Mouse (Mus musculus): Measurements from ENCODE around the gene Pkhd1.
"Not testable (repeated sequence)": the region's sequence is repeated elsewhere in the genome, so short reads cannot be mapped to it uniquely, and the experiment has no call there.

Pkhd1 gene

DNA sequence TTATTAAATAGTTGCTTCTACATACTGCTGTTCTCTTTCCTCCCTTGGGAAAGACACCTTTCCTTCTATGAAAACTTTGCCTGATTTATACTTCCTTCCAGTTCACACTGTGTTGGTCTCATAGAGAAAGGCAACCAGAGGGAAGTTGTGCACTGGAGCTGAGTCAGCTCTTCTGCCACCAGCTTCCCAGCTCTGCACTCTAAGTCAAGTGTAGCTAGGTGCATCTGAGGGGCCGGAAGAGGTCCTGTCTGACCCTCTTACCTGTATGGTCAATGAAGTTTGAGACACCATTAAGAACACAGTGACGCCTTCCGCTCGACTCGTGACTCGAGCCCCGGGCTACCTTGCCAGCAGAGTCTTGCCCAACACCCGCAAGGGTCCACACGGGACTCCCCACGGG lies 131.8 kb downstream of the Pkhd1 start:
- DNase-seq (ENCODE audit: low spot score in 2 of 2): no peak

DNA sequence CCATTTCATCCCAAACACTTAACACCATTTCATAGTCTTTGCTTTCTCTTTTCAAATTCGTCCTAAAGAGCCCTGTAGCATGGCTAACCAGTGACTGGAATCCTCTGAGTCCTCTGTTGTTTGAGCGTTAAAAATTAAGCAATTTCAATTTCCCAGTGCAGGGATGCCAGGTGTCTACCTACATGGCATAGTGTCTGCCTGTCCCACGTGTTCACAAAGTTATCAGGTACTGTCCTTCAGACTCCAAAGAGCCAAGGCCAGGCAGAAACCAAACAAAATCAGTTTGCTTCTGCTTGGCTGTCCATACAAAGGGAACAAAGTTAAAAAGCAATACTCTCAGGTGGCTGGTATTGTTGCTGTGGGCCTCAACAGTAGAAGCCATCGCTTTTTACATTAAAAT lies 136.0 kb downstream of the Pkhd1 start:
- no peak for DNase-seq (ENCODE audit: low spot score in 2 of 2)

DNA sequence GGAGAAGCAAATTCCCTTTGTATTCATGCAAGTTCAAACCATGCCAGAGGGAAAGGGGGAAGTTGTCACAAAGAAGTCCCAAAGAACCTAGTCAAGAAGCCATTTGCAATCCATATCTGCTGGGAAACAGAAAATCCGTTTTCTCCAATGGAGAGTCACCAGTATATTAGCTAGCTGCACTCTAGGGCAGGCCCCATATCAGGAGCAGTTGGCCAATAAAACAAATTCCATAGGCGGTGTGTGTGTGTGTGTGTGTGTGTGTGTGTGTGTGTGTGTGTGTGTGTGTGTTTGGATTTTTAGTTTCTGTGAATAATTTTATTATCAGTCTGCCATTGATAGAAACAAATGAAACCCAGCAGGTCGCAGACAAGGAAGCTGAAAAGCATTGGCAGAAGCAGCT lies 139.2 kb downstream of the Pkhd1 start:
- DNase-seq (ENCODE audit: low spot score in 2 of 2): no peak

DNA sequence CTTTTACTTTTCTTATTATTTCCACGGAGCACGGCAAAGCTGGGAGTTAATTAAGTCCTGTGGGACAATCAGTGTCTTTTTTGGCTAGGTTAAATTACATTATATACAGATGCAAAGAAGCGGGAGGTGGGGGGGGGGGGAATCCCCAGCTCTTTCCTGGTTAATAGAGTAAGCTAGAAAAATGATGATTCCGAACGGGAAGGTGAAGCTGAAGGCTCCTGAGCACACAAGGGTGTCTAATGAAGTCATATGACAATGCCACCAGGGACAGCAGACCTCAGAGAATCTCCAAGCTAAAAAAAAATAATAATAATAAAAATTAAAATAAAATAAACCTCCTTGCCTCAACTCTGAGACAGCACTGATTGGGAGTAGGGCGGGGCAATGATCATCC lies 139.6 kb downstream of the Pkhd1 start:
- DNase-seq (ENCODE audit: low spot score in 2 of 2): no peak

DNA sequence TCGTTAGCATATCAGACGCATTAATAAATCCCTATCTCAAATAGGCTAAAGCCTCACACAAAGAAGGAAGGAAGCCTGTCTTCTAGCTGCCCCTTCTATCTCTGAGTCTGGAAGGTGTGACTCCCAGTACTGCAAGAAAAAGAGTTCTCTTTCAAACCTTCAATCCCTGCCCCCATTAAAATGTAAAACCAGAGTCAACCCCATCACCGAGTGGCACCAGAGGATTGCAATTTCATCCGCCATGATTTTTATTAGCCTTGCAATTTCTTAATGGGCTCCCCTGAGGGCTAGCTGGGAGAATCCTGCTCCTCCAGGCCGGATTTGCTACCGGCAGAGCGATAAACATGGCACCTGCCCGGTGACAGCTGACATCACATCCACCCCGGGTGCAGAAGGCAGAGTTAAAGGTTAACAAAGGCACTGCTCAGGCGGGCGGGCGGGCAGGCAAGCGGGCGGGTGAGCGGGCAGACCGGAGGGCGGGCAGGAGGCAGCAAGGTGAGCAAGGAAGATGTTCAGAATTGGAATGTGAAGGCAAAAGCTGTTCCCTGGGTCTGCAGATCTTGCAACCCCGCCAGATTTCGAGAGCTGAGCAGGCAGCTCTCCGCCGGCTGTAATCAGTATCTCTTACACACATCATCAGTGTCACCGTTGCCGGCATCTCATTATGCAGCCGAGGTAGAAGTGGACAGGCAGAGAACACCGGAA lies 140.2 kb downstream of the Pkhd1 start:
- no peak for DNase-seq (ENCODE audit: low spot score in 2 of 2)

DNA sequence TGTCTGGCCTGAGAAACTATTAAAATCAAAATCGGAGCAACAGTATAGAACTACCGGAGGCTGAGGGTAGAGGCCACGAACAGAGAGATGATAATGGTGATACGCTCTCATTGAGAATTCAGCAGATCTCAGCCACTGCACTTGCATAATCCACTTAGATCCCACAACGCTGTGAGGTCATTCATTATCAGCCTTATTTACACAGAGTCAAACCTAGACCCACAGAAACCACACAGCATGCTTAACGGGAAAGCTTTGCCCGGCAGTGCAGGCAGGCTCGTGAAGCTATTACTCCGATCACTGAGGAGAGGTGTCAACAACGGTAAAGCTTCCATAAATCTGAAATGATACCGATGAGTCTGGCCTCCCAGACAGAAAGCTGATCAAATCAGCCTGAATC lies 147.1 kb downstream of the Pkhd1 start:
- no peak for DNase-seq (ENCODE audit: low spot score in 2 of 2)

DNA sequence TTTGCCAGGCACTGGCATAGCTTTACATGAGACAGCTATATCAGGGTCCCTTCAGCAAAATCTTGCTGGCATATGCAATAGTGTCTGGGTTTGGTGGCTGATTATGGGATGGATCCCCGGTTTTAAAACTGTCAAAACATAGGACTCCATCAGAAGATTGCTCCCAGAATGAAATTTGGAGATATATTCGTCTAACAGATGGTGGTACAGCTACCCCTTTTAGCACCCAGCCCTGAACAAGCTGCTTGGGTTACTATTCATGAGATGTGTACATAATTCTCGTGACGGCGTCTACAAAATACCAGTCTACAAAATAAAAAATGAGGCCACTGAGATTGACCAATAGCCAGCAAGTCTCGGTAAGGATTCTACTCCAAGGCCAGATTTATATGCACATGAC lies 147.5 kb downstream of the Pkhd1 start:
- DNase-seq (ENCODE audit: low spot score in 2 of 2): no peak

DNA sequence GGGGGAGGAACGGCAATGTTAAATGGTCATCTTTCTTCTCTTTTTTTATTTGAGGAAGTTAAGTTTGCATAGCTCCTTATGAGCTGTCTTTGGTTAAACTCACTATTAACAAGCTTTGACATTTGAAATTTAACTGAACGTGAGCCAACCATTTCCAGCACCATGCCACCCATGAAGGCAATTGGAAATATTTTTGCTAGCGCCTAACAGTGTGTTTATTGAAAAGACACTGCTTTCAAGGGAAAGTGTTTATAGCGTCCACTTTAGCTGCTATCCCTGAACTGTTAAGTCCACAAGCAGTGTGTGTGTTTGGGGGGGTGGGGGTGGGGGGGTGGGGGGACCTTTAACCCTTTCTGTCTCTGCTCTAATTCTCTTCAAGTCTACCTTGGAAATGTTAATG lies 151.4 kb downstream of the Pkhd1 start:
- no peak for DNase-seq (ENCODE audit: low spot score in 2 of 2)

DNA sequence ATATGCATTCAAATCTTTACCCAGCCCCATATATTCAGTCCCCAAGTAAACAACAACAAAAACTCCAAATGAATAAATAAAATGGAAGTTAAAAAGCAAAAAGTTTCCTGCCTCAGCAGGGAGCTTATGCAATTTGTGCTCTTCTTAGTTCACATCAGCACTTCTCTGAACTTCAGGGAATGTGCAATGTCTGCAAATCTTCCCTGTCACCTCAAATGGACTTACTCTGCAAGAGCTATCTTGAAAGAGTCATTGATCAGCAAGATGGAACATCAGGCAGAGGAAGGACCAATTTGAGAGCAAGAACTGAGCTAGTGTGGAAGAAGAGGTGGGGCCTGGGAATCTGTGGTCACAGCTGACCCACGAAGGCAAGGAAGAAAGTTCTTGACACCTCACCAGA lies 163.2 kb downstream of the Pkhd1 start:
- no peak for DNase-seq (ENCODE audit: low spot score in 2 of 2)

DNA sequence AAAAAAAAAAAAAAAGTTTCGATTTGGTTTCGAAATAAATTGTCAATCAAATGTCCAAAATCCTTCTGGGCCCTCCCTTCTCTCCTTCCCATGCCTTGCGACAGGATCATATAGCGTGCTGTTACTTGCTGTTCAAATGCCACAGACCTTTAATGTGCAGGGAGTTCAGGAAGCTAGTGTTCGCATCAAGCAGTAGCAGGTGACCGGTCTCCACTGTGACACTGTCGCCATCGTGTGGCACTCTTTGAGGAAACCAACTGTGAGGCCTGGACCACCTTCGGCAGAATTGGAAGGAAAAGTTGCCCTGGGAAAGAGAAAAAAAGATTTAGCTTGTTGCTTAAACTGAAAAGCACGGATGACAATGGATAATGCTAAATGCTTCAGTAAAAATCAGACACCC lies 167.8 kb downstream of the Pkhd1 start:
- DNase-seq (ENCODE audit: low spot score in 2 of 2): peak; percentile 53 to 65

DNA sequence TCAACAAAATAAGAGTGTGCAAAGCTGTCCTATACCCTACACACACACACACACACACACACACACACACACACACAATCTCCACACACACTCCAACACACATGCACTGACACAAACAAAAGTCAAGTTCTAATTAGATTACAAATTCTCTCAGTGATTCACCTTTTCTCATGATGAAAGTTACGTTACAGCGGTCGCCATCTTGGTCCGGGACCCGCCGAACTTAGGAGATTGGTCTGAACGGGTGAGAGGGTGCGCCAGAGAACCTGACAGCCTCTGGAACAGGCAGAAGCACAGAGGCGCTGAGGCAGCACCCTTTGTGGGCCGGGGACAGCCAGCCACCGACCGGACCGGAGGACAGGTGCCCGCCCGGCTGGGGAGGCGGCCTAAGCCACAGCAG lies 185.8 kb downstream of the Pkhd1 start:
- DNase-seq (ENCODE audit: low spot score in 2 of 2): not testable (repeated sequence)

DNA sequence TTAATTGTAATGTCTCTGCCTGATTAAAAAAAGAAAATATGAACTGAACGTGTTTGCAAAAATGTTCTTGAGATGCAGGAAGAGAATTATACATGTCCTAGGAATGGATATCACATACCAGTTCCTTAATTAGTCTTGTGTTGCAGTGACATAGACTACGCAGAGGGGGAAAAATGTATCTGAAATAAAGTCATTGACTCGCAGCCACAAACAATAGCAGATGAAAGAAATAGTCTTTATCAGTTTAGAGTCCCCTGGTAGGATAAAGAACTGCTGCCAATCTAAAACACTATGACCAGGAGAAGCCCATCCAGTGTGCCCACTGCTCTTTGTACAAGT lies 188.8 kb downstream of the Pkhd1 start:
- no peak for DNase-seq (ENCODE audit: low spot score in 2 of 2)

DNA sequence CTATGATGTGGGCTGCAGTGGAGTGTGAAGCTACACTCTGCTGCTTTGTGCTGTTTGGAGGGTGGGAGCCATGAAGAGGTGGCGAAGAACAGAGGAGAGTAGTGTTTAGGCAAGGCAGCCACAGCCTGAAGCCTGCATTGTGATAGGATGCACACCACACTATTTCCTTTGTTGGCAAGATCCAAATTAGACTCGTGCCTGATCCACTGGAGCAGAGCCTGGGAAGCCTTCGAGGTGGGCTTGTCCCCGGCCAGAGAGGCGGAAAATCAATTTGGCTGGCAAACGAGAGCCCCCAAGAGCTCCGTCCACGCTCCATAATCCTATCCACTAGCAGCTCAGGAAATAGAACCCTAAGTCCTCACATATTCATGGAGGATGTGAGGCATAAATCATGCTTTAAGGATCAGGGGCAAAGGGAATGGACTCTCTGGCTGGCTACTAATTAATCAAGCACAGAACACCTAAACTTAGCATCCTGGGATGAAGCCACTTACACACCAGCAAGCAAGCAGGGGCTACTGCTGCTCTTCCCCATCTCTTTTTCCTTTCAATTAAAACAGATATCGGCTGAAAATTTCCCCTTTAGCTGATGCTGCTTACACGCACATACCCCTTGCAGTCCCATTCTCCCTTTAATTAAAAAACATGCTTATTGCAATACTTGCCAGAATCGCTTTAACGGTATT lies 189.4 kb downstream of the Pkhd1 start:
- no peak for DNase-seq (ENCODE audit: low spot score in 2 of 2)

DNA sequence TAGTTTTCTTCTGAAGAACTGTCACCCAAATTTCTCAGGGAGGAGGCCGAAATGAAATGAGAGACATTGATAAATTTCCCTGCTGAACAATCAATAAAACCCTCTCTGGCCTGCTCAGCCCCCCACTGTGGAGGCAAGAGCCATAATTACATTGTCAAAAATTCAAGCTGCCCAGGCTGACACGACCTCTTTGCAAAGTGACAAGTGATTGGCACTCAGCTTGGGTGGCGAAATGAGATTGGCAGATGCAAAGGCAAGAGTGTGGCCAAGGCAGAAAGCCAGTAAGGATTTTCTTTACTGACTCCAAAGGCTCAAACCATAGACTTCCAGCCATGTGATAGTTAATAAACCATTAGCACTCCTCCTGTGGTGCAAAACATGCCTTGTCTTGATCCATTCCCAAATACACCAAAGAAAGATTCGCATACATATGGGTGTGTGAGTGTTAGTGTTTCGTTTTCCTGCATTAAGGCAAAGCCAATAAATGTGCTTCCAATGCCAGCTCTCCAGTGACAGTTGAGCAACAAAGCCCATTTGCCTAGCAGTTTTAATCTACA lies 208.4 kb downstream of the Pkhd1 start:
- DNase-seq (ENCODE audit: low spot score in 2 of 2): no peak

DNA sequence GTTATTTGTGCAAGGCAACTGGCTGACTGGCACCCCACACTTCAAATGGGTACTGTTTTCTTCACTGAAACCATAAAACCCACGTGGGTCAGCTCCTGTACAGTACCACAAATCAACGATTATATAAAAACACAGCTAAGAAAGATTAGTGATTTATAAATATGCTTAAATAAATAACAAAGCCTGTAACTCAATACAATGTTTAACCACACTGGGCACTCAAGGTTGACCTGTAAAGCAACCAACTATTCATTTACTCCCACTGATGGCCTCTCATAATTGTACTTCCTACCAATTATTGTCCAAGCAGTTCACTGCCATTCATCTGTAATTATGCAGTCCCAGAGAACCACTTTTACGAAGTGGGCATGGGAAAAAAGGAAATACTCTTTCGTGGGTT lies 219.5 kb downstream of the Pkhd1 start:
- DNase-seq (ENCODE audit: low spot score in 2 of 2): no peak

DNA sequence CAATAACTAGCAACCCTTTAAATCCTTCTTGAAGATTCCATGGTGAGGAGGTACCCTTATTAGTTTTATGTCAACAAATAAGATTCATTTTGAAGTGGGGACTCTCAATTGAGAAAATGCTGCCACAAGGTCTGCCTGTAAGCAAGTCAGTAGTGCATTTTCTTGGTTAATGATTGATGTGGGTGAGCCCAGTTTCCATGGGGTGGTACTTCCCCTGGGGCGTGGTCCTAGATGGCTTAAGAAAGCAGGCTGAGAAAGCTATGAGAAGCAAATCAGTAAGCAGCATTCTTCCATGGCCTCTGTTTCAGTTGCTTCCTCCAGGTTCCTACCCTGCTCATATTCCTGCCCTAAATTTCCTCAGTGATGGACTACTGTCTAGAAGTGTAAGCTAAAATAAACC lies 253.4 kb downstream of the Pkhd1 start:
- DNase-seq (ENCODE audit: low spot score in 2 of 2): no peak

DNA sequence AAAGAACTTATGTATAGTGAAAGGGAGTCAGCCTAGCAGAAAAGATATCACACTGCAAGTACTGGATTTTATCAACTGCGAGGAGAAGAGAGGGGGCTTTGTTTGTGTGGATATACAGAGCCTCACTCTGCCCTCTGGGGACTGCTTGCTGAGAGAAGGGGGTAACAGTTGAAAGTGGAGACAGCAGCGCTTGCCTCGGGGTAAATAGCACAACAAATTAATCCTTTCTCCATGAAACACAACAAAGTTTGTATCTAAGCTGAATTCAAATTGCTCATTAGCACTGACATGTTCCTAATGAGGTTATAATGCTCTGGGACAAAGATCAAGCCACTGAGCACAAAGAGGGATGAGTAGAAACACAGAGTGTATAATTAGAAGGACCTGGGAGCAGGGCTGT lies 273.2 kb downstream of the Pkhd1 start:
- DNase-seq (ENCODE audit: low spot score in 2 of 2): no peak

DNA sequence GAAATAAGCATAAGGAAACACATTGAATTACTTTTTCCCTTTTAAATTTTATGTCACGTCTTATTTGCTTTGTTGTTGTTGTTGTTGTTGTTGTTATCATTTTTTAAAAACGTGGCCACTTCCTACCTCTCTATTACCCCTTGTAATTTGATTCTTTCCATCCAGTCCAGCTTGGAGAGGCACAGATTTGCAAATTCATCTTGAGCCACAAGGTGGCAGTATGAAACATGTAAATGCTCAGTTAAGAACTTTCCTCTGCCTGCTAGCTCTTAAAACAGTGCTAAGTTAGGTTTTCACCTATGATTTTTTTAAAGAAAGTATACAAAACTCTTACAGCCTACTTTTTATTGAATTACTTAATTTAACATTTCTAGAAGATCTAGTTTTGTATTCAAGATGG lies 306.4 kb downstream of the Pkhd1 start:
- DNase-seq (ENCODE audit: low spot score in 2 of 2): peak; percentile 78 to 82

DNA sequence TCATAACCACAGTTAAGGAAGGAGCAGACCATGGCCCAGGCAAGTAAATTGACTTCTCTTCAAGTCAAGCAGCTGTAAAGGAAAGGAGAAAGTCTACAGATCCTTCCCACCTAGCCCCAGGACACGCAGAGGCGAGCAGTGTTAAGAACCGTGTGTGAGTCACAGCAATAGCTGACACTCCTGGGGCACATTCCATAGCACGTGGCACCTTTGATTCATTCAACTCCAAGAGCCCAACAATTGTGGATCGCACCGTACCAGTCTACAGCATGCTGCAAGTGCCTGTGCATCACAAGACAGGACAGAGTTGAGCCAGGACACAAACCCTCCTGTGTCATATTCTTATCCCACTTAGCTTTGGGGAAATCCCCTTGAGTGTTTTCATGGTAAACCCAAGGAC lies 306.9 kb downstream of the Pkhd1 start:
- DNase-seq (ENCODE audit: low spot score in 2 of 2): no peak

DNA sequence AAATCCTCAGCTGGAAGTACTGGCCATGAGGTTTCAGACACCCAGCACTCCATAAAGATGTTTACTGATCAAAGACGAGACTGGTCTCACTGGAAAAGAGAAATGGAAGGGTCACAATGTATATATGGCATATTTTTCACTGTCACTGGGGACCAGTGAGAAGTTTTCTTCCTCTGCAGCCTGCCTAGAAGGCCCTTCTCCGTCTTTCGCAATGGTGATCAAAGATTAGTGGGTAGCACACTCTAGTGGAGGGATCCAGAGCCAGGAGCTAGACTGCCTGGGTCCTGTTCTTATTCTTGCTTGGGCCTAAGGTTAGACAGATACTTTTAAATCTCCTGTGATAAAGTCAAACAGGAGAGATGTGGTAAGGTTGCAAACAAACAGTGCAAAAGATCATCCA lies 311.7 kb downstream of the Pkhd1 start:
- no peak for DNase-seq (ENCODE audit: low spot score in 2 of 2)

DNA sequence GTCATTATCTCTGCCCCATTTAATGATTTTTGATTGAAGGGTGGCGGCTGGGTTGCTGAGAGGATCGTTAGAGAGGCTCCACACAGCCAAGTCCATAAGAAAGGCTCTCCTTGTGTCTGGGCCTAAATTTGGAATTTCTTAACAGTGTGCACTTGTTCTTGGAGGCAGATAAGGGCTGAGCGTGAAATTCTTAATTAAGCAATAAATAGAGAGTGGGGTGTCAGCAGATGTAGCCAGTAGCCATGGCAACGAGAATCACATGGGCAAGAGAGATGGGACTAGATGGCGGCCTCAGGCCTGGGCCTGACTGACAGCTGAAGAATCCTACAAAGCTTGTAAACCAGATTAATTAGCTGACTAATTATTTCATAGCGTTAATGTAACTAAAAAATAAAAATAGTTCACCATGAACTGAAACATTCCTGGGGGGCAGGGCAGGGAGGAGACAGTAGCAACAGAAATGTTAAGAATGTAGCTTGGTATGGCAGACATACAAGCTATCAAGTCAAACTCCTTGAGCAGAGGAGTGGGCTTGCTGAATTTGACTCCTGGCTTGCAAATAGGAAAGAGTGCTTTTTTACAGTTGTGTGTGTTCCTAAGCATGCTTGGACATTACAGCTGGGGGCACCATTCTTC lies 314.8 kb downstream of the Pkhd1 start:
- peak; percentile 32 for DNase-seq (ENCODE audit: low spot score in 2 of 2)

DNA sequence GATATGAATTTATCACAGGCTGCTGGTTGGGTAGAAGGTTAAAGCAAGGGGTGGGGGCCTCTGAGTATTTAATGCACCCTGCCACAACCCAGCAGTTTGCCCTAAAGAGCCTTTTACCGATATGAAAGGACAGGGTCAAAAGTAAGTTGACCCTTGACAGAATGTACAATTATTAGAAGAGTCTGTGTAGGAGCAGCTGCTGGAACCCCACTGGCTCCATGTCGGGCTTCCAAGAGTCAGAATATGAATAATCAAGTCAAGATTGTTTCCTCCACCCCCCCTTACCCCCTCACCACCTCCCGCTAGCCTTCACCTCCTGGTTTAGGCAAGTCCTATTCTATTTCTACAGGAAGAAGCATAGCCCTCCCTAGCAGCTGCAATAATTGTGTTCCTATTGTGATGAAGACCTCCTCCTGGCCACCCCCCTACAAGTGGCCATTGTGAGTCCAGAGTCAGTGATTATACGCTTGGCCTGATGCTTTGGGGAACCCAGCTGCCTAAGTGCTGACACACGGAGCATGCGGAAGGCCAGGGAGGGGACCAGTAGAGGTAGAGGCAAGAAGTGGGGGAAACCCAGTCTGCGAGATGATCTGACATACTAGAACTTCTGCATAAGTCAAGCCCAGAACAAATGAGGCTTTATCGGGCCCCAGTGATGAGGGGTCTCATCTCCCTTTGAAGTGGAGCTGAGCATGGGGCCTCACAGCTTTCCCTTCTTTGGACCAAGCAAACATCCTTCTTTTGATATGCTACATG lies 315.5 kb downstream of the Pkhd1 start:
- no peak for DNase-seq (ENCODE audit: low spot score in 2 of 2)

All from right cerebral cortex, adult 2 months (tissue).